Mouse (Mus musculus) B cell, adult 67 days (primary cell): Measurements from ENCODE around the gene Tbrg4. TPM values are rescaled to one million over a fixed set of nuclear protein-coding genes. Genes with fewer than 3 reads are reported as not detected.

Experiments used
- total RNA-seq, 2 experiments: library from RNA; stranded (reverse); gene quantifications; 4 replicates each; pipeline ENCODE4 v1.2.4; 2023

The Tbrg4 gene
- 100 to 1,000 TPM; 153 to 164 TPM for total RNA-seq

DNA sequence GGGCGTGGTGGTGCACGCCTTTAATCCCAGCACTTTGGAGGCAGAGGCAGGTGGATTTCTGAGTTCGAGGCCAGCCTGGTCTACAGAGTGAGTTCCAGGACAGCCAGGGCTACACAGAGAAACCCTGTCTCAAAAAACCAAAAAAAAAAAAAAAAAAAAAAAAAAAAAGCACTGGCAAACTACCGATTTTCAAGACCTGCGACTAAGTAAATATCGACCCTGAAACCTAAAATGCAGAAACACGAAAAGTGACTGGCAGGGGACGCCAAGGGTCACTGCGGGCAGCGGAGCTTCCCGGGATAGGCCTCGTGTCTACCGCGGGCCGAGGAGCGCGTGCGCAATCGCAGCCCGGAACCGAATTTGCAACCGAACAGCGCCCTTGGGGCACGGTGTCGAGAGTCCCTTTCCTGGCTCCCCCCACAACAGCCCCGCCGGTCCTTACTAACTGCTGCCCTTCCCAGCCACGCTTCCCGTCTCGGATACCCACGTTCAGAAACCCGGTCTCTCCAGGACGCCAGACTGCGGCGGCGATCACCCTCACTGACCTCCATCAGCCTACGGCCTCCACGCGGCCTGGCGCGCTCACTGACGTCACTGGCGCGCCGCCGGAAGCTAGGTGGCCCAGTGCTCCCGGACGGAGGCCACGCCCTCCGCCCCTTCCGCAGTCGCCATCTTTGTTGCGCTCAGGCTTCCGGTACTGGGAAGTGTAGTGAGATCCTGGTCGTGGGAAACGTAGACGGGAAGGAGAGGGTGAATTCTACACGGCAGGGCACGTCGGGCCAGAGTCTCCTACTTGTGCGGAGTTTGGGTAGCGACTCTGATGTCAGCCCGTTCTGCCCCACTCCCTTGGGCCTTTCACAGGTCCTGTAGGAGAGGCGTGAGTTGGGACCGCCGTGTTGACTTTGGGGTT is at the start of gene Tbrg4:
TSS of gene Tbrg4 (minus strand) at position 590 of the 910 bp plus-strand sequence.

DNA sequence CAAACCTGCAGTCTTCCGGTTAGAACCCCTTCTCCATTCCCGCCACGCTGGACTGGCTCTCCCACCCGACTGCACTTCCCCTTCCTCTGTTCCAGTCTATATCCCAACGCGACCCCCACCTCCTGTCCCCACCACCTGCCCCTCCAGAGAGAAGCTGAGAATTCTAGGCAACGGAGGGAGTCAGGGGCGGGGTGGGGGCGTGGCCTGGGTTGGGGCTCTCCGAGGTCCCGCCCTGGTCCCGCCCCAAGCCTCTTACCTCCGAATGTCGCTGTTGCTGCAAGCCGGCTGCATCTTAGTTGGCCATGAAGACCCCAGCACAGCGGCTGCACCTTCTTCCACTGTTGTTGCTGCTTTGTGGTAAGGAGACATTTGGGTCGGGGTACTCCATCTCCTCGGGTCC is 32.4 kb upstream of the Tbrg4 start, which contains the start of gene Ramp3:
TSS of gene Ramp3 (plus strand) at position 251 of the 400 bp plus-strand sequence.

DNA sequence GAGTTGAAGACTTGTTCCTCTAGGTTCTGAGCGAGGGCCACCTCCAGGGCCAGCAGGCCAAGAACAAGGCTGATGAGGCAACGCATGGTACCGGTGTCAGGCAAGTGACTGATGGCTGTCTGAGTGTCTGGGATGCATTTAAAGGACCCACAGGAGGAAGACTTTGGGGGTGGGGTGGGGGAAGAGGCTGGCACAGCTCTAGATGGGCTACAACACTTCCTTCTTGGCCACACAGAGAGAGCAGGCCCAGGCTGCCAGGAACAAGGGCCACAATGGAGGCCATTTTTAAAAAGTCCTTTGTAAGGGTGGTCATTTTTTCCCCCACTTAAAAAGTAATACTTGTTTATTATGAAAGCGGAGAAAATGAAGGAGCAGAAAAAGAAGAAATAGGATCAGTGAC is 12.7 kb upstream of the Tbrg4 start, which contains the start of gene Wap:
TSS of gene Wap (minus strand) at position 101 of the 400 bp plus-strand sequence.

DNA sequence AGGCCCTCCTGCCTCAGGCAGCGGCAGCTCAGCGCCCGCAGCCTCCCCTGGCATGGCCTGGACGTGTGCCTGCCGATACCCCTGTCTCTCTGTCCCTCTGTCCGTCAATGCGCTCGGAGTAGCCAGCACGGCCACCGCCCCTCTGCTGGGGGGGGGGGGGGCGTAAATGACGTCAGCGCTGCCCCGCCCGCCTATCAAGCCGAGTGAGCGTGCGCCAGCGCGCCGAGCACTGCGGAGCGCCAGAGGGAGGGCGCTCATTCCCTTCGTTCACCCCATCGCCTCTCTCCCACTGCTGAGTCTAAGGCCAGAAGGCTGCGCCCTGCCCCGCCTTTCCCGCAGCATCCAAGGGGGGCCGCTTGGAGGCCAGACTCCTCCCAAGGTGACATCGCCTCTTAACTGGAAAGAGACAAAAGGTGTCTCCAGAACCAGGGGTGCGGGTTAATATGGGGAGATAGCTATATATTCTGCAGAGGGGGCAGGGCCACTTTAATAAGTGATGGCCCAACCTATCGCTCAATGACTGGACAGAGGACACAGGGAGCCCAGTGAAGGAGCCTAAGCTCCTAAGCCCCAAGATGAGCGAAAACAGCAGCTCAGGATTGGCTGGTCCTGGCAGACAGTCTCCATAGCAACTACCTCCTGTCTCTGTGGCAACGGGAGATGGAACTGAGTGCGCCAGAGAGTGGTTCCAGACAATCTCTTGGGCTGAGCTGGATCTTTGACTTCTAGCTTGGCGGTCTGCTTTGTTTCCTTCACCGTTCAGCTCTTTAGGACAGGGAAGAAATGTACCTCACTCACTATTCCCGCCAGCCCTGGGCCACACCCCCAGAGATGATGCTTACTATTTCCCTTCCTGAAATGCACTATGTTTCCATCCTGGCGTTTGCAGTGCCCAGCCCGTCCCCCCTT is 20.1 kb downstream of the Tbrg4 start, which contains the start of gene Nacad:
TSS of gene Nacad (minus strand) at position 563 of the 909 bp plus-strand sequence.

Other genes starting within 250 kb of the Tbrg4 start
- 100 to 1,000 TPM; 166 to 195 TPM for gene Zmiz2, start 237.0 kb downstream of the Tbrg4 start, total RNA-seq
- gene Ppia, start 210.6 kb downstream of the Tbrg4 start, total RNA-seq = 1,000 to 10,000 TPM; 1,054 to 1,069 TPM
- gene H2afv, start 181.6 kb downstream of the Tbrg4 start, total RNA-seq = 10 to 100 TPM; 65.0 to 66.6 TPM
- gene Purb, start 150.2 kb downstream of the Tbrg4 start, total RNA-seq = 10 to 100 TPM; 82.2 to 85.5 TPM
- 100 to 1,000 TPM; 309 to 327 TPM for gene Myo1g, start 105.1 kb downstream of the Tbrg4 start, total RNA-seq
- gene Ccm2, start 79.2 kb downstream of the Tbrg4 start, total RNA-seq = 100 to 1,000 TPM; 310 to 324 TPM
- gene Nacad, start 20.0 kb downstream of the Tbrg4 start, total RNA-seq = under 1 TPM; 0.29 to 0.33 TPM
- gene Wap, start 12.6 kb upstream of the Tbrg4 start, total RNA-seq = not detected
- gene Ramp3, start 32.5 kb upstream of the Tbrg4 start, total RNA-seq = not detected
- not detected for gene Gm11983, start 211.6 kb upstream of the Tbrg4 start, total RNA-seq